Mouse (Mus musculus) liver, adult 10 weeks (tissue): Measurements from ENCODE around the gene Slc32a1. TPM values are rescaled to one million over a fixed set of nuclear protein-coding genes. Genes with fewer than 3 reads are reported as not detected.

ENCODE experiments used
- polyA plus RNA-seq: library from polyadenylated mRNA; stranded (reverse); fragments of 350-450 nt; fragmentation: Illumina TruSeq; extraction: RNeasy Lipid Tissue Mini Kit (QIAGEN cat#74804); gene quantifications from one replicate; pipeline ENCODE4 v1.2.3, GENCODE M21; 2014; ENCODE audit warnings: low read depth, low replicate concordance

The Slc32a1 gene
- polyA plus RNA-seq, result not detected

DNA sequence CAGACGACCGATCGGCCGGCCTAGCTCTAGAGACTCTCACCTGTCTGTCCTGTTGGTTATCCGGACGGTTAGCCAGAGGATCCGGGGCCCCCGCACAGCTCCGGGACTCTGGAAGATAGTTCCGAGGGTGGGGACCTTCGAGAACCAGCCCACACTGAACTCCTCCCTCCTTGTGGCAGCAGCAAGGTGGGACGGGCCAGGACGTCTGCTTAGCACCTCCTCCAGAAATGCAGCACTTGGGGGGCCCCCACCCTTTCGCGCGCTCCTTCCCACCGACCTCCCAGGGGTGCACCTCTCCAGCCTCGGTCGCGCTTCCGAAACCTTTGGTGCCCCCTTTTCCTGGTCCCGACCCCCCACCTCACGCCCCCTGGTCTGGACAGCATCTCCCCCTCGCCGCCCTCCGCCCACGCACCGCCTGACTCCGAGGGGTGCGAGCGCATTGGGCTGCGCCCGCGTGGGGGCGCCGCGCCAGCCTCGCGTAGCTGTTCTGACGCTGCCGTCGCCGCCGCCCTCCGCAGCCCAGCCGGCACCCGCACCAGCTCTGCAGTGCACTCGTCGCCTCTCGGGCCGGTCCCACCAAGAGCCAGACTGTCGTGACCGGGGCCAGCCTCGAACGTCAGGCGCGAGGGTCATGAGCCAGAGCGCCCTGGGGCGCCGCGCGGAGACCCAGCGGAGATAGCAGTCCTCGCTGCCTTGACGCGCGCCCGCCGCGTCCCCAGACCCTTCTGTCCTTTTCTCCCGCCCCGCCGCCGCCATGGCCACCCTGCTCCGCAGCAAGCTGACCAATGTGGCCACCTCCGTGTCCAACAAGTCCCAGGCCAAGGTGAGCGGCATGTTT lies at the start of gene Slc32a1:
Slc32a1 (plus strand) TSS at position 280 of the 838 bp plus-strand sequence.

DNA sequence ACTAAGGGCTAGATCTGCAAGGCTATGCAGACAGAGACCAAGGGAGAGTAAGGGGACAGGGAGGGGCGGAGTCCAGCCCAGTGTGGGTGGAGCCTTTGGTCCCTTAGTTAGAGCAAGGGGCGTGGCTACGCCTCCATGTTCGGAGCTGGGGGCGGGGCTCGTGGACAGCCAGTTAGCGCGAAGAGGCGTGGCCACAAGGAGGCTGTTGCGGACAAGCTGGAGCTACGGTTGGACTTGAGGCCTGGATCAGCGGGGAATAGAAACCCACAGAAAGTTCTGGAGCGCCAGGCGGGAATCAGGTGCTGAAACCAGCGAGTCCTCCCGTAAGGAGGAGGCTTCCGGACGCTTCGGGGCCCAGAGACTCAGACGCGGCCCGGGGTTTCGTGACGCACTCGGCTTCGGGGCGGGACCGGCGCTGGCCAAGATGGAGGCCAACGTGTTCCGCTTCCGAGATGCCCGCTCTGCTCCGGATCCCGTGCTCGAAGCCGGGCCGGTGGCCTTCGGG lies 14.2 kb downstream of the Slc32a1 start, which contains the start of gene Actr5:
Actr5 (plus strand) TSS at position 171 of the 505 bp plus-strand sequence.

DNA sequence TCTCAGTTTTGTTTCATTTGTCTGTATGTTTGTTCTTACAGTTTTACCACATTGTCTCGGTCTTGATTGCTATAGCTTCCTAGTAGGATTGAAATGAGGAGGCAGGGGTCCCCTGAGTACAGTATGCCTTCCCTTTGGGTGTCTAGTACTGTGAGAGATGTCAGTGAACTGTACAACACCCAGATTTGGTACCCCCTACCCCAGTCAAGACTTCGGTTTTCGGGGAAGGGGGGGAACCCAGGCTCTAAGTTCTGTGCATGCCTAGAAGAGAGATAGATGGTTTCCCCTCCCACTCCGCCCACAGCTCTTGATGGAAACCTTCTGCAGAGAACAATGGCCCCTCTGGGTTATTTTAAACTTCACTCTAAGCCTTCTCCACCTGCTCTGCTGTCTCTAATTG lies 54.5 kb downstream of the Slc32a1 start, which contains the start of gene Ppp1r16b:
Ppp1r16b (plus strand) TSS at position 301 of the 400 bp plus-strand sequence.

Other genes with a start within 250 kb of the Slc32a1 start
- 2.4 TPM for gene Snhg11, start 235.1 kb upstream of the Slc32a1 start, polyA plus RNA-seq
- gene Ralgapb, start 200.9 kb upstream of the Slc32a1 start, polyA plus RNA-seq, result 9.7 TPM
- gene Adig, start 108.2 kb upstream of the Slc32a1 start, polyA plus RNA-seq, result not detected
- gene Arhgap40, start 98.0 kb upstream of the Slc32a1 start, polyA plus RNA-seq, result not detected
- 0.32 TPM for gene Actr5, start 14.1 kb downstream of the Slc32a1 start, polyA plus RNA-seq
- 0.72 TPM for gene Ppp1r16b, start 54.6 kb downstream of the Slc32a1 start, polyA plus RNA-seq
- gene Fam83d, start 157.3 kb downstream of the Slc32a1 start, polyA plus RNA-seq, result not detected
- gene Dhx35, start 184.0 kb downstream of the Slc32a1 start, polyA plus RNA-seq, result 3.1 TPM